Mouse (Mus musculus) cerebellum, adult 9-10 months (tissue): ENCODE measurements at regions not wholly inside any gene's neighbourhood (a gene's known extent, or its start where the extent isn't known, plus 50 kb on each side); places are given as distances from the start of the nearest gene placed in this dataset.

Source experiments
- DNase-seq: peaks from one replicate; pipeline ENCODE4 v3.0.0; 2022

- no peak for DNase-seq
These were observed 261.1 kb upstream of the Kcnq5 start for GRCm38 (mm10) chr1:22222836-22223235.

- no peak for DNase-seq
These were observed 250.1 kb upstream of the Kcnq5 start for GRCm38 (mm10) chr1:22211795-22212194.

- no peak for DNase-seq
These were observed 249.5 kb upstream of the Kcnq5 start for GRCm38 (mm10) chr1:22211232-22211631.

DNA sequence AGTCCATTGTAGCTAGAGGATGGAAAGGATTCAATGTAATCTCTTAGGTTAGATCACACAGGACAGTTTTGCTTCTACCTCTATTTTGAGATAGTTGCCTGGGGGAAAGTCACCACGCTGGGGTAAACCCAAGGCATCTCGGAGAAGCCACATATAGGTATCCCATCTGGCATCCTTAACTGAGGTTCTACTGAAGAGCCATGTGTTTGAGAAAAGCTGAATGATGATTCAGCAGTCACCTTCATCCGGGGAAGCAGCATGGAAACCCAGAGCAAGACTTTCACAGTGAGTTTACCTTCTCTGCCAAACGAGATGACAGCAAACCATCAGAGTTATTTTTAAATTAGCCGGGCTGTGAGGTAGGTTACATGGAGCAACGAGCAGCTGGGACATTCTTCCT is 248.9 kb upstream of the Kcnq5 start:
- DNase-seq: peak; percentile 3

GRCm38 (mm10) chr1:22208287-22208686 is 246.5 kb upstream of the Kcnq5 start:
- DNase-seq: peak; percentile 9

- no peak for DNase-seq
These were observed 245.2 kb upstream of the Kcnq5 start for GRCm38 (mm10) chr1:22206935-22207334.

DNA sequence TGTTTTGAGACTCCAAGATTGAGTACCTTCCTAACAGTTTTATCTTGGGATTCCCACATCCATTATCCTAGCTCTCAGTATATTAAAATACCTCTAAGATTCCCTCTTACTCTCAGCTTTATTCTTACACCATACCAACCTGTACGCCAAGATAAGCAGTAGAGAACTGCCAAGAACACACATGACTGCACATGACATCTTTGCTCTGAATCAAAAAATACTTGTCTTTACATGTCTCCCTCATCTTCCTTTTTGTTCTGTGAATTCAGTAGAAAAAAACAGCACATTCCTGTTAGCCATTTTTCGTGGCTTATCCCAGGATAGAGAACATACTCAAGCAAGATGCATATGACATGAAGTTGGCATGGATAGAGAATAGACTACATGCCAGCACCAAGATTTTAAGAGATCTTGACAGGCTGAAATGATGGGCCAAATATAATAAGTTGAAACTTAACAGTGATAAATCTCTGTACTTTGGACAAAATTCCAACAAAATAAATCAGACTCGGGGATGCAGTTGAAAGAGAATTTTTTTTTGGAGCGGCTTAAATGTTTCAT is 206.0 kb upstream of the Kcnq5 start:
- DNase-seq: no peak

GRCm38 (mm10) chr1:22136571-22137122 is 174.9 kb upstream of the Kcnq5 start:
- DNase-seq: no peak

- no peak for DNase-seq
These were observed 156.6 kb upstream of the Kcnq5 start for GRCm38 (mm10) chr1:22118266-22118772.

DNA sequence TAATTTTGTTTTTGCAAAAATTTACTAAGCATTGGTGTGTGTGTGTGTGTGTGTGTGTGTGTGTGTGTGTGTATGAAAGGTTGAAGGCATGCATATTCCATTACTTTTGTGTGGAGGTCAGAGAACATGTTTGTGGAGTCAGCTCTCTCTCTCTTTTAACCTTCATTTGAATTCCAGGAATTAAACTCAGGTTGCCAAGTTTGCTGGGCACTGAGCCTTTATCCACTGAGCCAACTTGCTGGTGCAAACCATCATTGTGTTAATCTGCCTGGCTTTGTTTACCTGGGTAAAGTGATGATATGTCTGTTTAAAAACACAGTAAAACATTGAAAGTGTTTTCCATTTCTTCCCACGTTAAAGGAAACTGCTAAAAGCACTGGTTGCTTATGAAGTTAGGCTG is 154.7 kb upstream of the Kcnq5 start:
- no peak for DNase-seq

- DNase-seq: no peak
These were observed 143.8 kb upstream of the Kcnq5 start for GRCm38 (mm10) chr1:22105496-22105895.

GRCm38 (mm10) chr1:22071405-22072117 is 109.8 kb upstream of the Kcnq5 start:
- no peak for DNase-seq

- no peak for DNase-seq
These were observed 108.3 kb upstream of the Kcnq5 start for GRCm38 (mm10) chr1:22070028-22070427.
